Mouse (Mus musculus) adrenal gland, adult 8-10 months (tissue): ENCODE data around the gene Timm8a2. TPM values are rescaled to one million over a fixed set of nuclear protein-coding genes. Genes with fewer than 3 reads are reported as not detected.
A peak's percentile ranks its signal among the peaks of the same experiment; 100 is the strongest.

Source experiments
- DNase-seq: peaks from one replicate; pipeline ENCODE4 v3.0.0; 2022
- total RNA-seq, 4 experiments: library from RNA; stranded (reverse); gene quantifications; 2 replicates each; pipeline ENCODE4 v1.2.4; 2022

Timm8a2 gene
- total RNA-seq, 4 experiments from 2014 or later: not detected

GRCm38 (mm10) chr14:122012193-122012592 lies 22.3 kb upstream of the Timm8a2 start:
- no peak for DNase-seq

GRCm38 (mm10) chr14:122012814-122013213 lies 21.7 kb upstream of the Timm8a2 start:
- no peak for DNase-seq

- no peak for DNase-seq
Observed at GRCm38 (mm10) chr14:122013417-122013951, 21.0 kb upstream of the Timm8a2 start.

GRCm38 (mm10) chr14:122017958-122018357 lies 16.5 kb upstream of the Timm8a2 start:
- no peak for DNase-seq

- DNase-seq: no peak
Observed at GRCm38 (mm10) chr14:122019389-122019788, 15.1 kb upstream of the Timm8a2 start.

GRCm38 (mm10) chr14:122020567-122020966 lies 13.9 kb upstream of the Timm8a2 start:
- no peak for DNase-seq

GRCm38 (mm10) chr14:122023054-122023453 lies 11.4 kb upstream of the Timm8a2 start:
- no peak for DNase-seq

- no peak for DNase-seq
Observed at GRCm38 (mm10) chr14:122023928-122024327, 10.5 kb upstream of the Timm8a2 start.

- no peak for DNase-seq
Observed at GRCm38 (mm10) chr14:122028926-122029745, 5.3 kb upstream of the Timm8a2 start.

- DNase-seq: no peak
Observed at GRCm38 (mm10) chr14:122029851-122030250, 4.6 kb upstream of the Timm8a2 start.

GRCm38 (mm10) chr14:122032045-122032444 lies 2.4 kb upstream of the Timm8a2 start:
- no peak for DNase-seq

- no peak for DNase-seq
Observed at GRCm38 (mm10) chr14:122035181-122035580, 707 bp downstream of the Timm8a2 start.

- no peak for DNase-seq
Observed at GRCm38 (mm10) chr14:122035860-122036259, 1.4 kb downstream of the Timm8a2 start.

- no peak for DNase-seq
Observed at GRCm38 (mm10) chr14:122038874-122039647, 4.6 kb downstream of the Timm8a2 start.

- no peak for DNase-seq
Observed at GRCm38 (mm10) chr14:122041413-122041825, 6.9 kb downstream of the Timm8a2 start.

GRCm38 (mm10) chr14:122042142-122042694 lies 7.7 kb downstream of the Timm8a2 start:
- DNase-seq: no peak

- no peak for DNase-seq
Observed at GRCm38 (mm10) chr14:122047784-122048183, 13.3 kb downstream of the Timm8a2 start.

GRCm38 (mm10) chr14:122048816-122049215 lies 14.3 kb downstream of the Timm8a2 start:
- DNase-seq: no peak

- DNase-seq: no peak
Observed at GRCm38 (mm10) chr14:122052896-122053635, 18.6 kb downstream of the Timm8a2 start.

- no peak for DNase-seq
Observed at GRCm38 (mm10) chr14:122056871-122057270, 22.4 kb downstream of the Timm8a2 start.

GRCm38 (mm10) chr14:122057941-122058346 lies 23.5 kb downstream of the Timm8a2 start:
- DNase-seq: no peak

- DNase-seq: peak; percentile 47
Observed at GRCm38 (mm10) chr14:122060642-122061041, 26.2 kb downstream of the Timm8a2 start.
